Mouse (Mus musculus) kidney, postnatal 36 days (tissue): ENCODE results near the gene Med17.
A peak's percentile ranks its signal among the peaks of the same experiment; 100 is the strongest.

Source experiments
- DNase-seq, 2 experiments: peaks; one replicate each; pipeline ENCODE4 v3.0.0; 2021 to 2022; ENCODE audit warnings: mixed read lengths in 2 of 2

Gene Med17

DNA sequence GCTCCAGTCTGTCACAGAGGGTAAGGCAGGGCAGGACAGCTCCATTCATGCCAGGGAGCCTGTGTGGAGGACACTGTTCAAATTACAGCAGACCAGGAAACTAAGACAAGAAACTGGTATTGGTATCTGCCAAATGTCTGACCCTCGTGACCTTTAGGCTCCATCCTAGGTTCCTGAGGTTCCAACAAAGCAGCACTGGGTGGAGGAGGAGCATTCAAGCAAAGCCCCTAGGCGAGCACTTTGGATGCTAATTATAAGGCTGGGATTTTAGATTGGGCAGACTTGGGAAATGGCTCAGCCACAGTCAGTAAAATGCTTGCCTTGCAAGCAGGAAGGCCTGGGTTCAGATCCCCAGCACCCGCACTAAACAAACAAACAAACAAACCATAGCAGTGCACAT, 43.7 kb downstream of the Med17 start:
- DNase-seq: no peak

DNA sequence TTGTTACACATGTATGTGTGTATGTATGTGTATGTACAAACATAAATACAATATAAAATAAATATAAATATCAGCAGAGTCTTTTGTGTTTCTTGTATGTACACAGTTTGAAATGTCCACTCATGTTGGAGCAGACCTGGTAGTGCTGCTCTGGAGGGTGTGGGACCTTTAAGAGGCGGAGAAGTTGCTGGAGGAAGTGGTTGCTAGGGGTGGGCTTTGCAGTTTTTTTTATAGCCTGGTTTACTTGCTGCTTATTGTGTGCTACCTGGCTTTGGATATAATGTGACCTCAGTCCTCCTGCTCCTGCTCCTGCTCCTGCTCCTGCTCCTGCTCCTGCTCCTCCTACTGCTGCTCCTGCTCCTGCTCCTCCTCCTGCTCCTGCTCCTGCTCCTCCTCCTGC, 46.1 kb downstream of the Med17 start:
- DNase-seq: no peak

DNA sequence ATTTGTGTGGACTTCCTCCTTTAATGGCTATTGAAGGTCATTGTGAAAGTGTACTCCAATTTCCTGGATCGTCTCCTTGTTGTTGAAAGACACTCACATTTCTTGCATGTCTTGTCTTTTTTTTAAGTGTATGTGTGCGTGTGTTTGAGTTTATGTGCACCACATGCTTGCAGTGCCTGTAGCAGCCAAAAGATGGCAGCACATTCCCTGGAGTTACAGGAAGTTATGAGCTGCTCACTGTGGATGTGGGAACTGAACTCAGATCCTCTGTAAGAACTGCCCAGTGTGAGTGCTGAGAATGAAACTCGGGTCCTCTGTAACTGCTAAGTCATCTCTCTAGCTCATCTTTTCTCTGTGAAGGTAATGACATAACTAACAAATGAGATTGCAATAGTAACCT, 47.3 kb downstream of the Med17 start:
- DNase-seq: no peak

DNA sequence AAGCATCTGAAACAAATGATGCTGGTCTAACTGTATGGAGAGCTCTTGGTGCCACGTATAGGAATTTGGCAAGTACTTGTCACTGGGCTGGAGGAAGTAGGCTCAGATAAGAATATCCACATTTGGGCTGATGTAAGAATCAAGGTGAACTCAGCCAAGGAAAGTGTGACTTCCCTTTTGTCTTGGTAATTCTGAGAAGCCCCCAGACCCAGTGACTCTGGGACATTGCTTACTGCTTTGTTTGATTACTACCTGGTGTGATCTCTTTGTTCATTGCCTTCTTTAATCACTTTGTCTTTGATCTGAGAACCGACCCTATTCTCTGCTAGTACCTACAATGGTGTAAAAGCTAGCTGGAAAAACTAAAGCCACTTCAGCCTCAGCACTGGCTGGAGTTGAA, 54.8 kb downstream of the Med17 start:
- DNase-seq: no peak

DNA sequence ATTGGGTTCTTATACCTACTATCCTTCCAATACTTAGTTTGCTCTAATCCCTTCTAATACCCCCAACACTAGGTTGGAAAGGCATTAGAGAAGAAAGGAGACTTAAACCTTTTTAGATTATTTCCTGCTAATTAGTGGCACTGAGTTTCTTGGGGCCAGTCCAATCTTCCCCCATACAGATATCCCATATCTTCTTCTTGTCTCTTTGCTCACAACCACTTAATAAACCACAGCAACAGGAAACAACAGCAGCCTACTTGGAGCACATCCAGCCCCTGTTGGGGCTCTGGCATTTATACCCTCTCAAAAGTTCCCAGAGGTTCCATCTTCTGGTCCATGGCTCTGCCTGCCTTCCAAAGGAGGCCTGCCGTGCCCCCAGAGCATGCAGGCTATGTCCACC, 66.0 kb downstream of the Med17 start:
- no peak for DNase-seq

DNA sequence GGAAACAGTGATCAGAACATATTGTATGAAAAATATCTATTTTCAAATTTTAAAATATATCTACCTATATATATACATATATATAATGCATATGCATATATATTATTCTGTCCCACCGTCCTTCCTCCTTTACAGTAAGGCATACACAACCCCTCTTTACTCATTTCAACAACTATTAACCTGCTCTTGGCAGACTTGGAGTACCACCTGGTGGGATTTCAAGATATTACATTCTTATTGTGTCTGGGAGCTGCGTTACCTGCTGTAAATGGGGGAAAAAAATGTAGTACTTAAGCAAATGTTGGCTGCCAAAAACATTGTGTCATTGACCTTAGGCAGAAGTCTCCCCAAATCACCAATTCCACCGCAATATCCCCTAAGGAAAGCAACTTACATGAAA, 67.9 kb downstream of the Med17 start:
- peak; percentile 30 to 31 for DNase-seq
